Mouse (Mus musculus) intestine, embryonic 14.5 days (tissue): ENCODE measurements around the gene Ppp4c. TPM values are rescaled to one million over a fixed set of nuclear protein-coding genes. Genes with fewer than 3 reads are reported as not detected.

ENCODE experiments used
- ATAC-seq: fragments of 200-750 bp; cut with Nextera tagmentation; replicated peaks from 2 replicates; pipeline ENCODE4 v1.8.0; 2017; ENCODE audit warnings: low read depth, moderate number of reproducible peaks, moderate TSS enrichment, moderate library complexity; ENCODE audit not compliant: low FRiP score, low TSS enrichment
- DNase-seq: peaks from one replicate; pipeline ENCODE4 v3.0.0-alpha.2; 2018; ENCODE audit warnings: low spot score
- H3K27ac ChIP-seq: fragments of 300-500 bp; sonication (generic); 2 replicates; pipeline ENCODE4 v1.5.1; 2014; ENCODE audit warnings: low read depth, mild to moderate bottlenecking, control low read depth
- H3K27me3 ChIP-seq: fragments of 300-500 bp; sonication (generic); replicated peaks from 2 replicates; pipeline ENCODE4 v1.6.1; 2014; ENCODE audit warnings: low read length, control low read depth; ENCODE audit not compliant: control insufficient read depth, insufficient read depth
- H3K36me3 ChIP-seq: fragments of 300-500 bp; sonication (generic); 2 replicates; pipeline ENCODE4 v1.6.1; 2014; ENCODE audit warnings: low read length, control low read depth; ENCODE audit not compliant: control insufficient read depth, insufficient read depth
- H3K4me1 ChIP-seq: fragments of 300-500 bp; sonication (generic); replicated peaks from 2 replicates; pipeline ENCODE4 v1.6.1; 2014; ENCODE audit warnings: low read length, control low read depth, mixed read lengths; ENCODE audit not compliant: control insufficient read depth, insufficient read depth
- H3K4me2 ChIP-seq: fragments of 300-500 bp; sonication (generic); 2 replicates; pipeline ENCODE4 v1.6.1; 2014; ENCODE audit warnings: low read length
- H3K4me3 ChIP-seq: fragments of 300-500 bp; sonication (generic); 2 replicates; pipeline ENCODE4 v1.5.1; 2014; ENCODE audit warnings: low read depth, low read length, control low read depth, mixed read lengths
- H3K9ac ChIP-seq: fragments of 300-500 bp; sonication (generic); 2 replicates; pipeline ENCODE4 v1.6.1; 2014; ENCODE audit warnings: mild to moderate bottlenecking, low read length
- H3K9me3 ChIP-seq: fragments of 300-500 bp; sonication (generic); 2 replicates; pipeline ENCODE4 v1.6.1; 2016; ENCODE audit warnings: low read length, control low read depth; ENCODE audit not compliant: control insufficient read depth
- WGBS: fragments of 180-500 bp; shearing (Covaris S2); extraction: QIAGEN DNeasy Blood & Tissue Kit; methylation state at CpG from one replicate; pipeline ENCODE4 v1.1.7; 2014; 5-methylcytosine and 5-hydroxymethylcytosine counted together
- polyA plus RNA-seq: library from polyadenylated mRNA; unstranded; fragments of >200 nt; fragmentation: Nextera tagmentation; extraction: Ambion mirVana; gene quantifications from 2 replicates; pipeline ENCODE4 v1.2.1, GENCODE M21; 2014

The Ppp4c gene
- polyA plus RNA-seq, 1 experiment from 2014 or later = 277 TPM

GRCm38 (mm10) chr7:126799050-126799467 is 6.8 kb upstream of the Ppp4c start:
- H3K9ac ChIP-seq = peak overlapping the region; percentile 70
- ATAC-seq (peak; percentile 95), DNase-seq (peak; percentile 94)
- 0% methylated on average over 32 of the region's 36 CpGs for WGBS
- no peaks in the 10 kb centered on the region for H3K27me3 ChIP-seq
- H3K4me2 ChIP-seq = peak overlapping the region; percentile 86
- no peaks in the 10 kb centered on the region for H3K9me3 ChIP-seq
- peaks cover 24% of the 10 kb centered on the region for H3K4me1 ChIP-seq
- H3K4me3 ChIP-seq = peak overlapping the region; percentile 81
- H3K27ac ChIP-seq = peak overlapping the region; percentile 97
- H3K36me3 ChIP-seq = peaks cover 37% of the 10 kb centered on the region

GRCm38 (mm10) chr7:126798127-126799049 is 6.1 kb upstream of the Ppp4c start:
- H3K36me3 ChIP-seq = peaks cover 37% of the 10 kb centered on the region
- peak overlapping the region; percentile 70 for H3K9ac ChIP-seq
- no peak for ATAC-seq
- no peaks in the 10 kb centered on the region for H3K9me3 ChIP-seq
- under 1% methylated on average over 40 of the region's 40 CpGs for WGBS
- H3K4me2 ChIP-seq = peak overlapping the region; percentile 86
- no peaks in the 10 kb centered on the region for H3K27me3 ChIP-seq
- H3K4me3 ChIP-seq = peak overlapping the region; percentile 81
- peak overlapping the region; percentile 82 for H3K27ac ChIP-seq
- peaks cover 24% of the 10 kb centered on the region for H3K4me1 ChIP-seq
- DNase-seq = no peak

GRCm38 (mm10) chr7:126797411-126798126 is 5.3 kb upstream of the Ppp4c start, which contains the start of gene Fam57b:
Fam57b (plus strand) TSS chr7:126797668.
- ATAC-seq = no peak
- peak; percentile 54 for DNase-seq
- Histone ChIP-seq H3K4me3 (peak within 1 kb of the TSS; percentile 81), H3K9ac (peak within 1 kb of the TSS; percentile 70), H3K27me3 (no peaks in the 10 kb centered on the region), H3K4me2 (peak within 1 kb of the TSS; percentile 86), H3K27ac (peak within 1 kb of the TSS; percentile 82), H3K9me3 (no peaks in the 10 kb centered on the region), H3K36me3 (peaks cover 37% of the 10 kb centered on the region), H3K4me1 (peaks cover 24% of the 10 kb centered on the region)
- WGBS = 31% methylated on average over 21 of the region's 21 CpGs

- ATAC-seq (no peak), DNase-seq (no peak)
- H3K27ac ChIP-seq = no peak overlapping the region
- H3K9me3 ChIP-seq = no peaks in the 10 kb centered on the region
- H3K4me2 ChIP-seq = peak overlapping the region; percentile 86
- H3K9ac ChIP-seq = no peak overlapping the region
- H3K27me3 ChIP-seq = no peaks in the 10 kb centered on the region
- H3K4me3 ChIP-seq = peak overlapping the region; percentile 81; the same call in 1 of the 2 replicates
- 73% methylated on average over 8 of the region's 8 CpGs for WGBS
- H3K4me1 ChIP-seq = peaks cover 24% of the 10 kb centered on the region
- peaks cover 37% of the 10 kb centered on the region for H3K36me3 ChIP-seq
Measured at GRCm38 (mm10) chr7:126796350-126796932, 4.1 kb upstream of the Ppp4c start.

- Histone ChIP-seq H3K4me2 (0 out of 2 replicates have a peak overlapping the region, but pooled peaks have one; percentile 13), H3K4me1 (peaks cover 30% of the 10 kb centered on the region), H3K27ac (no peak overlapping the region), H3K4me3 (no peak overlapping the region), H3K9me3 (no peaks in the 10 kb centered on the region), H3K27me3 (no peaks in the 10 kb centered on the region), H3K36me3 (peaks cover 37% of the 10 kb centered on the region), H3K9ac (no peak overlapping the region)
- DNase-seq (no peak), ATAC-seq (no peak)
- WGBS = 86% methylated on average over 16 of the region's 16 CpGs
Measured at GRCm38 (mm10) chr7:126795387-126796317, 3.4 kb upstream of the Ppp4c start.

- no peak overlapping the region for H3K9ac ChIP-seq
- no peak overlapping the region for H3K4me2 ChIP-seq
- no peak overlapping the region for H3K4me3 ChIP-seq
- H3K9me3 ChIP-seq = no peaks in the 10 kb centered on the region
- 68% methylated on average over 4 of the region's 4 CpGs for WGBS
- peaks cover 49% of the 10 kb centered on the region for H3K36me3 ChIP-seq
- no peaks in the 10 kb centered on the region for H3K27me3 ChIP-seq
- H3K4me1 ChIP-seq = peaks cover 20% of the 10 kb centered on the region
- no peak overlapping the region for H3K27ac ChIP-seq
- DNase-seq (no peak), ATAC-seq (no peak)
Measured at GRCm38 (mm10) chr7:126794271-126794605, 1.9 kb upstream of the Ppp4c start.

GRCm38 (mm10) chr7:126793456-126794270 is 1.4 kb upstream of the Ppp4c start:
- Histone ChIP-seq H3K27me3 (no peaks in the 10 kb centered on the region), H3K4me2 (no peak overlapping the region), H3K9me3 (no peaks in the 10 kb centered on the region), H3K4me1 (peaks cover 20% of the 10 kb centered on the region), H3K27ac (no peak overlapping the region), H3K4me3 (no peak overlapping the region), H3K9ac (no peak overlapping the region), H3K36me3 (peaks cover 55% of the 10 kb centered on the region)
- ATAC-seq (no peak), DNase-seq (no peak)
- WGBS = 70% methylated on average over 4 of the region's 4 CpGs
